Mouse (Mus musculus) spleen, postnatal 36 days (tissue): ENCODE data around the gene Cyp2d11.

Experiments
- DNase-seq, 2 experiments: peaks; one replicate each; pipeline ENCODE4 v3.0.0; 2022; ENCODE audit warnings: low spot score in 2 of 2, mixed read lengths in 1 of 2

Cyp2d11 gene

DNA sequence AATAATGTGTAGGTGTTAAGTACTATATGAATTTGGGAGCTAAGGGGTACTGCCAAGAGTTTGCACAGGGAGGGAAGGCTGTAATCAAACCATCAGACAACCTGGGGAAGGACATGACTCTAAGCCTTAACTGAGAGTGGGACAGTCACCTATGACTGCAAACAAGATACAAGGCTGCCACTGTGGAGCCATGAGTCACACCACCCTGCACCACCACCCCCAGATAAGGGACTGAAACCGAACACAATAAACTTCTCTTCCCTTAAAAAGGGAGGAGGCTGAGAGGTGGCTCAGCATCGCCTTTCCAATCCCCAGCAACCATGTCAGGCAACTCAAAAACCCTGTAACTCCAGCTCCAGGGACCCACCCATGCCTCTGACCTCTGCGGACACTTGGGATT, 42.3 kb downstream of the Cyp2d11 start:
- no peak for DNase-seq

DNA sequence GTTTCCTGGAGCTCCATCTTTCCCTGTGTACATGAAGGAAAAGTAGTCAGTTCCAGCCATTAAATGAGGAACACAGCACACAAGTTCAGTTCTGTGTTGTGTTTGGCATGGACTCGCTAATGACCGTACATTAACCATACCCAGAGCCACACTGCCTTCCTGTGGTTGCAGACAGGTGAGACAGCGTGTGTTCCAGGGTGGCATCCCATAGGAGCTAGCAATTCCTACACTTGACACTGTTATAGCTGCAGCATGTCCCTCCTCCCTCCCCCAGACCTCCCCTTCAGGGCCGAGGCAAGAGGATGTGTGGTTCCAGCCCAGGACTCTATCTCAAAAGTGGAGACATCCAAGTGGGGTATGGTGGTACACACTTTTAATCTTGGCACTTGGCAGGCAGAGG, 43.5 kb downstream of the Cyp2d11 start:
- no peak for DNase-seq

DNA sequence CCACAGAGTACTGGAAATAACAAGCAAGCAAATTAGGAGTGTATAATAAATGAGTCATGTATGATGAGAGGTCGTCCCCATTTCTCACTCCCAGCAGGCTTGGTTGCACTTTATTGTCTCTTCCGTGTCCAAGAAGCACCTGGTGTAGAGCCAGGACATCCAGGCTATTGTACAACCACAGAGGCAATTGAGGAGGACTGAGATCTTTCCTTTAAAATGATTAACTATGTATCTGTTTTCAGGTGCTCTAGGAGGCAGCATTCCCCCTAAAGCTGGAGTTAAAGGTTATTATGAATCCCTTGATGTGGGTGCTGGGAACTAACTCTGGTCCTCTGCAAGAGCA, 44.9 kb downstream of the Cyp2d11 start:
- DNase-seq: no peak

DNA sequence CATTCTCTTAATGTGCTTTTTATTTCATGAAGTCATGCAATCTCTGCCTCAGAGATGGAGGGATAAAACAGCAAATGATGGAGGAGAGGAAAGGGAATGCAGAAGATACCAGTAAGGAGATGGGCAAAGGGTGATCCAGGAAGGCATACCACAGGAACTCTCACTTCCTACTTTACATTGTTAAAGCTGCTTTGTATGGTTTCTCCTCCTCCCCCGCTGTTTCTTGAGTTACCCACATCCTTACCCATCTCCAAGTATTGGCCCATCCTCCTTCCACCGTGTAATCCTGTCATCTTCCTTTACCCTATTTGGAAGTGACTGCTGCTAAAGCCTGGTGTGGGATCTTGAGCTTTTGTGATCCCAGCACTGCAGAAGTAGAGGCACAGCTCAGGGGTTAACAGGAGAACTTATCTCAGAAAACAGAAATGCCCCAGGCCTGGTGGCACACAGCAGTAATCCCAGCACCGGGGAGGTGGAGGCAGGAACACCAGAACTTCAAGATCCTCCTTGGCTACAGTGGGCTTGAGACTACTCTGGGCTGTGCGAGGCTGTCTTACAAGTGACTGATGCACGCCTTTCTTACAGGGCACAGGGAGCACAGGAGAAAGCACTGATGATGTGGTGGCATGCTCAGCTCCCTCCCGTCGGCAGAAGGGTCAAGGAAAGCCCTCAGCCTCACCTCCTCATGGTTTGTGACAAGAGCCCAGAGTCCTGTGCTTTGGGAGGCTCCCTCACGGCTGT, 45.4 kb downstream of the Cyp2d11 start:
- DNase-seq: no peak

DNA sequence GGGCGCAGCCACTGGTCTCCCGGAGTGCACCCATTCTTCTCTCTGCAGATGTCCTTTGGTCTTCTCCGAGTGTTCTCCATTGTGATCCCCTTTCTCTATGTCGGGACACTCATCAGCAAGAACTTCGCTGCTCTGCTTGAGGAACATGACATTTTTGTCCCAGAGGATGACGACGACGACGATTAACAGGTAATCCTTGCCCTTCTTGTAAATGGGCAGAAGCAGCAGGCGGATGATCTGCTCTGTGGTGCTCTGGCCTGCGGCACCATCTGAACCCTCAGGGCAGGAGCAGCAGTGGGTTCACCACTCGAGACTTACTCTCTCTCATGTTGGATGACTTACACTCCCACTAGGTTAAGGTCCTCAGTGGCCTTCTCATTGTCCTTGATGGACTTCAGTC, 46.0 kb downstream of the Cyp2d11 start:
- DNase-seq: no peak

DNA sequence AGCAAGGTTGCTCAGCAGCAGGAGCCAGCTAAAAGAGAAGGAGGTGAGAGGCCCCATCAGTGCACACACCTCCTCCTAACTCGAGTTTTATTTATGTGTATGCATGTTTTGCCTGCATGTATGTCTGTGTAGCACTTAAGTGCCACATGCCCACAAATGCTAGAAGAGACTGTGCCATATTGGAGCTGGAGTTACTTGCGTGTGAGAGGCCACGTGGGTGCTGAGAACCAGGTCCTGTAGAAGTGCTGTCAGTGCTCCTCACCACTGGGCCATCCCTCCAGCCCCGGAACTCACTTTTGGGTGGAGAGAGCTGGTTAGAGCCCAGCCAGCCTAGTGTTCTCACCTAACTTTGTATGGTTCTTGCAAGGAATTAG, 46.5 kb downstream of the Cyp2d11 start:
- DNase-seq: no peak

DNA sequence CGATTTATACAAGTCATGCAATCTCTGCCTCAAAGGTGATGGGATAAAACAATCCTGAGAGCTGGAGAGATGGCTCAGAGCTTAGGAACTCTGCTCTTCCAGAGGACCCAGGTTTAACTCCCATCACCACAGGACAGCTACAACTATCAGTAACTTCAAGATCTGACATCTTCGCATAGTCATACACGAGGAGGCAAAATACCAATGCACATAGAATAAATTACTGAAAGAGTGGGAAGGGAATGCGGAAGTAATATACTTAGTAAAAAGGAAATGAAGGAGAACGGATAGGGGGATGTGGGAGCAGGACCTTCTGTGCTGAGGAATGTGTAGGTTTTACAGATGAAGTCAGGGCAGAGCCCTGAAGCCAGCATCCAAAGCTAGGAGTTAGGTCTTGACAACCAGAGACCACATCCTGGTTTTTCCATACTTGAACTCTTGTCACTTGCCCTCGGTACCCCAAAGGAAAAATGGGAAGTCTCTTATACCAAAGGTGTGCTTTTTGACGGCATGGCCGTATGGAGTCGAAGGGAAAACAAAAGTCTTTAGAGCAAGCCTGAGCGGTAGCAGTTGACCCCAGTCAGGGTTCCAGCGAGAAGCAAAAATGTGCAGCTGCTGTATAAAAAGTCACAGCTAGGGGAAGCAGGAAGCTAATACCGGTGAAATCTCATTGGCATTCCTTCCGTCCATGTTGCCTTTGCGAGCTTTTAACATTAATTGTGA, 47.1 kb downstream of the Cyp2d11 start:
- no peak for DNase-seq

DNA sequence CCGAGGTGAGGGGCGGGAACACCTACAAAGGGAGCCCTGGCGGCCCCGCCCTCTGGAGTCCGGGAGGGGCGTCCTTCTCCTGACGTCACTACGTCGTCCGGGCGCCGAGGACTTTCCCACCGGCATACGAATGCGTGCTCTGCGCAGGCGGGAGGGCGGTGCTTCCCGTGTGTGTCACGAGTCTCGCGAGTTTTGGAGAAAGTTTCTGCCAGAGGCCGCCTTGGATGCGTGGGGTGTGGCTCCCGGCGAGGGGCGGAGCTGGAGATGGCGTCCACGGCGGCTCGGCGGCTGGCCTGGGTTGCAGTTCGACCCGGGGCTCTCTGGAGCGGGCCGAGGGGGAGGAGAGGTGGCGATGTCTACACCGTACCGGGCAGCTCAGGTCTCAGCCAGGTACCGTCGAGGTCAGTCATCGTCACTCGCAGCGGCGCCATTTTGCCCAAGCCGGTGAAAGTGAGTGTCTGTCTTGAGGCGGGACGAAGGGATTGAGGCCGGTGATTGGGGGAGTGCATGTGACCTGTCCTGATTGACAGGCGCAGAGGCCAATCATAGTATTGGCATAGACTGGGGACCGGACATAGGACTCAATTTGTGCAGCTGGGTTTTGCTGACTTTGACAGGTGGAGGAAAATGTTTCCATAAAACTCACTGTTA, 47.9 kb downstream of the Cyp2d11 start:
- DNase-seq: peak; percentile 98 to 99

DNA sequence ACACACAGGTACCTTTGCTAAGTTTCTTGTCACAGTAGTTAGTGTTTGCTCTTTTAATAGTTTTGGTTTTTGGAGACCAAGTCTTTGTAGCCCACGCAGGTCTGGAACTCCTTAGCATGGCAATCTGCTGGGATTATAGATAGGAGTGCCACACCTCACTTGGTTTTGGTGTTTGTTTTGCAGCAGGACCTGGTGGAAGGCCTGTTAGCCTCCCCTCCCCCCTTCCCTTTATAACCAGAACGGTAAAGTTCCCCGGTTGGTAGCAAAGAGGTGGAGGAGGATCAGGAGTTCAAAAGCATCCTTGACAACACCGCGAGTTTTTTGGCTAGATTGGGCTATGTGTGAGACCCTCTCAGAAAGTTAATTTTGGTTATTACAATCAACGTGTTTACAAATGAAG, 48.9 kb downstream of the Cyp2d11 start:
- DNase-seq: no peak

DNA sequence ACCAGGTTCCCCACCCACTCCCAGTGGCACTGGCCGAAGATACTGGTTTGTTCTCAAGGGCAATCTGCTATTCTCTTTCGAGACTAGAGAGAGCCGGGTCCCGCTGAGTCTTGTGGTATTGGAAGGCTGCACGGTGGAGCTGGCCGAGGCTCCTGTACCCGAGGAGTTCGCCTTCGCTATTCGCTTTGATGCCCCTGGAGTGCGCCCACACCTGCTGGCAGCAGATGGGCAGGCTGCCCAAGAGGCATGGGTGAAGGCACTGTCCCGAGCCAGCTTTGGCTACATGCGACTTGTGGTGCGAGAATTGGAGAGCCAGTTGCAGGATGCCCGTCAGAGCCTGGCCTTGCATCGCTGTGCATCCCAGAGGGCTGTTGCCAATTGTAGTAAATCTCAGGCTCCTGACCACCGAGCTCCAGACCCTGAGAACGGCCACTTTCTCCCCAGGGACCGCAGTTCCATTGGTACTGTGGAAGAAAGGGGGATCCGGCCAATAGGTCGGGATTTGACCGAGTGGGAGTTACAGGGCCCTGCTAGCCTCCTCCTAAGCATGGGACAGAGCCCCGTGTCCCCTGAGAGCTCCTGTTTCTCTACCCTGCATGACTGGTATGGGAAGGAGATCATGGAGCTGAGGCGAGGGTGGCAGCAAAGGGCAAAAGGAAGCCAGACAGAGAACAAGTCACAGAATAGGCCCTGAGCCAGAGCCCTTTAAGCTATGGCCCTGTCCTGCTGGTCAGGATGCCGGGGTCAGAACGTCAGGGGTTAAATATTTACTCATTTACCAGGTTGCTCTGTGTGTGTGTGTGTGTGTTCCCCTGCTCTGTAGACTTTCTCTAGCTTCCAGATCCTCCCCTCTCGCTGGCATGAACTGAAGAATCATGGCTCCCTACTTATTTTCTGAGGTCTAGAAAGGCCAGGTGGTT, 50.2 kb downstream of the Cyp2d11 start:
- no peak for DNase-seq

DNA sequence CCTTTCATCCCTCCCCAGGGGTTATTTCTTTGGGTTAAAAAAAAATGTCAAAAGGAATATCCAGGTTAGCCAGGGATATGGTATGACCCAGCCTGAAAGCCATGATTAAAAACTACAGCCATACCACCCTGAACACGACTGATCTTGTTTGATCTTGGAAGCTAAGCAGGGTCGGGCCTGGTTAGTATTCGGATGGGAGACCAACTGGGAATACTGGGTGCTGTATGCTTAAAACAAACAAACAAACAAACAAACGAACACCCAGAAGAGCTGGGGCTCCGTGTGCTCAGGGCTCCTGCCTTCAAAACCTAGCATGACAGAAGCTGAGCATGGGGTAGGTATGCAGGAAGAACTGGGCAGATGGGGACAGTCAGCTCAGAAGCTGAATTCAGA, 51.3 kb downstream of the Cyp2d11 start:
- no peak for DNase-seq

DNA sequence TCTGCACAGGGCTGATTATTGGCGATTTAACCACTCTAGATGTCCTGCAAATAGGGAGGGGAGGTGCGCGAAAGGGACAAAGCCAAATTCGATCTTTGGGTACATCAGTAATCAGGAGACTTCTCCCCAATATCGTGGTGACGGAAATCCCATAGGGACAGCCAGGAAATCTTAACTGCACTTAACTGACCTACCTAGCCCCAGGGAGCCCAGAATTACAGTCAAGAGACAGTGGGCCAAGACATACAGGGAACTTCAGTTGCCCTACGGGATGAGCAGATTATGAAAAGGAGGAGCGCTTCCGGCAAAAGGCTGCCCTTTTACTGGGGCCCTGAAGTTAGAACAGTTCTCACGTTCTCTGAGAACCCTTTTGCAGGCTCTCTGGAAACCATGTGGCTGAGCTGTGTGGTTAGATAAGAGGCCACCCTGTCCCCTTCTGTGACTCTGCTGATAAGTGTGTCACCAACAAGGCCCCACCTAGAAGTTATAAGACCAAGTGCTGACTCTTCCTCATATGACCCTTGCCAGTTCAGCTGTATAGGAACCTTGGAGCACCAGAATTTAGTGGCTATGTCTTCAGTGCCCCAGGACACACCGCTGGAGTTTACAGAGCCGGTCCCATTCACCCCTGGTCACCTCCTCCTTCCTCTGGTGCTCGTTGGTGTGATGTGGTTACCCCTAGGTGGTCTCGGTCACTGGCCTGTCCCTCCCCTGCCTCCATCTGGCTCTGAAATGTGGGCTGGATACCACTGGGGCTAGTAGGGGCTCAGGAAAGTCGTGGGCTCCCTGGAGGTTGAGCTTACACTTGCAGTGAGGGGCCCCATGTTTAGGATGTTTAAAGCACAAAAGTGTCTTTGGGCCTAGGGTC, 51.9 kb downstream of the Cyp2d11 start:
- peak; percentile 66 to 78 for DNase-seq

DNA sequence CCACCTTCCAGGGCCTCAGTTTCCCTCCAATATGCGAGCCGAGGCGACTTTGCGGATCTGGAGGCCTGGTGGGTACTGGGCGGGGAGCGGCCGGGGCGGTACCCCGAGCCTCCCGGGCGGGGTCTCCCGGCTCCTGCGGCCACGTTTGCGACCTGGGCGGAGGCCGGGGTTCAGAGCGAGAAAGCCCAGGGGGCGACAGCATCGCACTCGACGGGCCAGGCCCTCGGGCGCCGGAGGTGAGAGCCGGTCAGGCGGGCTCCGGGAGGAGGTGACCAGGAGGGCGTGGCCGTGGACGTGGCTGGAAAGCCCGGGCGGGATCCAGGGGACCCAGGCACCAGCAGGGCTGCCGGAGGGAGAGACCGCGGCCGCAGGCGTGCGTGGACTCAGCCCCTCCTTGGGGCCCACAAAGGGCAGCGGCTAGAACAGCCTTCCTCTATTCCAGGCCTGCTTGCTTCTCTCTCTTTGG, 52.8 kb downstream of the Cyp2d11 start:
- DNase-seq: peak; percentile 56 to 57

DNA sequence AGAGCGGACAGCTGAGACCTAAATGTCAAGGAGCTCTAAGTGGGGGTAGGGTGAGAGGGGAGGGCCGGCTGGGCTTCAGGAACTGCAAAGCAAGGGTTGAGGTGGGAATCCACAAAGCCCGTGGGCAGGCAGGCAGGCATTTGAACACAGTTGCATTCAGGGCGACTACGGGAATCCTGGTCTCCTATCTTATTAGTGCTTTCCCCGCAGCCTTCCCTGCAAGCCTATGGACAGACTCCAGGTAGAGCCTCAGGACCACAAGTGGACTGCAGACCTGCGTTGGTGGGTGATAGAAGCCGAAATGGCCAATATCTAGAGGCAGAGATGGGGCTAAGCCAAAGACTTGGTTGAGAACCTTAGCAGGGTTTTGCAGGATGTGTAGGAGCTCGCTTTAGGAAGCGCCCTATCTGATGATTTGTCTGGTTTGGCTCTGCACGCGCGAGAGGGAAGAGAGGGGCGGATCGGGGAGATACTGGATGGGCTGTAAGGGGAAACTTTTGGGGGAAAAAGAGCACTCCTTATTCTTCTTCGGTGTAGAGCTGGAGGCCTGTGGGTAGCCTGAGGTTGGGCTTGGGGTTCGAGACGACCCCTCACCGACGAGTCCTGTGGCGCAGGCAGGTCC, 53.3 kb downstream of the Cyp2d11 start:
- peak in 1 of 2 experiments; percentile 27 for DNase-seq

DNA sequence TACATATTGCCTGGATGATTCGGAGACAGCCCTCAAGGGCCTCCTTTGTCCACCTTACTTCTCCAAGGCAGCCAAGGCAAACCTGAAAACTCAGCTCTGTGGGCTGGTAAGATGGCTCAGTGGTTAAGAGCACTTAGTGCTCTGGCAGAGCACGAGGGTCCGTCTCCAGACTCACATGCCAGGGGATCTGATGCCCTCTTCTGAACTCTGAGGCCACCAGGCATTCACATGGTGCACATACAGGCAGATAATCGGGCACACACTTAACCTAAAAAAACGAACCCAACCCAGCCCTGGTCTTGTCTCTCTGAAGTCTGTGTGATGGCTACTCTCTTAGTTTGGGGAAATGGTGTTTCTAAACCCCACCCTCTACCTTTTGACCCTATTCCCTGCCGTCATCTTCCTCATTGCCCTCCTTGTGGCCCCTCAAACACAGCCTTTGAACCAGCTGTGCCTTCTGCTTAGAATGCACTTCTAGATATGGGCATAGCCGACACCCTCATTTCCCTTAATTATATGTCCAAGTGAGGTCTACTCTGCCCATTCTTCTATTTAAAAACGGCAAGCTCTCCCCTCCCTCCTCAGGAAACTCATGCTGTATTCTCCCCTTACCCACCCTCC, 54.1 kb downstream of the Cyp2d11 start:
- no peak for DNase-seq
